Mouse (Mus musculus) embryo, embryonic 11.5 days (tissue): ENCODE results near the gene Afg1l.

Source experiments
- DNase-seq: peaks from one replicate; pipeline ENCODE4 v3.0.0-alpha.2; 2012; ENCODE audit warnings: low read depth, low spot score

The Afg1l gene

GRCm38 (mm10) chr10:42477550-42478340, 620 bp downstream of the Afg1l start:
- DNase-seq, result no peak

GRCm38 (mm10) chr10:42476774-42477475, 1.4 kb downstream of the Afg1l start:
- DNase-seq, result no peak

GRCm38 (mm10) chr10:42474946-42475514, 3.3 kb downstream of the Afg1l start:
- no peak for DNase-seq

DNA sequence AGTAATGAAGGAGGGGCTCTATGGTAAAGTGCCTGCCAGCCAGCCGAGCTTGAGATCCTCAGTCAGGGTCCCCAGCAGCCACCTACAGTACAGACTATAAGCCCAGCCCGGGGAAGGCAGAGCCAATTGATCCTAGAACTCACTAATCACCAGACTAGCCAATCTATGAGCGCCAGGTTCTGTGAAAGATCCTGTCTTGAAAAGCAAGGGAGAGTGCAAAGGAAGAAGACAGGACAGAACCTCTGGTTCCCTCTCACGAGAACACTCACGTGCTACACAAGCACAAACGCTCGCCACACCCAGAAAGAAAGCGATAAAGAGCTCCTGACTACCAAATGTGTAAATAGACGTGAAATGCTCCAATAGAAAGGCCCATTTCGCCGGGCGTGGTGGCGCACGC, 13.6 kb downstream of the Afg1l start:
- no peak for DNase-seq

- no peak for DNase-seq
Measured at GRCm38 (mm10) chr10:42464224-42464623, 14.1 kb downstream of the Afg1l start.

GRCm38 (mm10) chr10:42457557-42458191, 20.7 kb downstream of the Afg1l start:
- DNase-seq, result no peak

DNA sequence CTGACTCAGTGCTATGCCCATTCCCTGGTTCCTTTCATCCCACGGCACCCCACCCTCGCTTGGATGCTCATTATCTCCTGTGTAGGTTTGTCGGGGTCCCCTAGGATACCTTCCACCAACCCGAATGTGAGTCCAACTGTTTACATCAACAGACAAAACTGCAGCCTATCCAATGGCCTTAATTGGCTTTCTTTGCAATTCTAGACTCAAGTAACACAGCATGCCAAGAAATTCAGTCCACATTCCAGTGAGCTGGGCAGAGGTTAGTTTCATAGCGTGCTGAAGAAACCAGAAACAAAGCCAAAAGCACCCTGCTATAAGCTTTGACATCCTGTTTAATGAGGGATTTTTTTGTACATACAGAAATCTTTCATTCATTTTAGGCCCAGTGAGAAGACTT, 22.4 kb downstream of the Afg1l start:
- no peak for DNase-seq

DNA sequence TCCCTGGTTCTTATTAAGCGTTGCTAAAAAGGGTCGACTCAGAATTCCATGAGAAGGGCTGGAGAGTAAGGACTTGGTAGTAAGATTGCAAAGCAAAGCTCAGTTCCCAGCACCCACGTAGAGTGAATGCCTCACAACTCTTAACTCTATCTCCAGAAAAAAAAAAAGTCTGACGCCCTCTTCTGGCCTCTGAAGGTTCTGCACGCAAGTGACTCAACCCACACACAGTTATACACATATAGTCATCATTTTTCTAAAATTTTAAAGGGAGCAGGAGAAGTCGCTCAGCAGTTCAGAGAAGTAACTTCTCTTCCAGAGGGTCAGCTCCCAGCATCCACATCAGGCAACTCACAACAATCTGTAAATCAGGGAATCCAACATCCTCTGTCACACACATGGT, 23.7 kb downstream of the Afg1l start:
- no peak for DNase-seq

- no peak for DNase-seq
Measured at GRCm38 (mm10) chr10:42454266-42454665, 24.1 kb downstream of the Afg1l start.

DNA sequence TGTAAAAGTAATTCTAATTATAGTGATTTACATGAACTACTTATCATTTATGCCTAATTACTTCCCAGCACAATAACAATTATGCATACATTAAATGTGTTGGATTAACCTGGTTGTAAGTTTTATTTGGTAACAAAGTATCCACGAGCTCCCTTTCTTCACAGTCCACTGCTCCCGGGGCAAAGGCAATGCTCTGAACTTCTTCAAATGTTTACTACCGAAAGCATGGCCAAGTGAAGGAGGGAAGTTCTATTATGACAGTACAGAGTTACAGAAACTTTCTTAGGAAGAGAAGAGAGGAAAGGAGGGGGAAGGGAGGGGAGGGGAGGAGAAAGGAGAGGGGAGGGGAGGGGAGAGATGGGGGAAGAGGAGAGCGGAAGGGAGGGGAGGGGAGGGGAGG, 28.7 kb downstream of the Afg1l start:
- DNase-seq, result no peak

GRCm38 (mm10) chr10:42448371-42448770, 30.0 kb downstream of the Afg1l start:
- no peak for DNase-seq

- no peak for DNase-seq
Measured at GRCm38 (mm10) chr10:42446145-42446544, 32.2 kb downstream of the Afg1l start.

DNA sequence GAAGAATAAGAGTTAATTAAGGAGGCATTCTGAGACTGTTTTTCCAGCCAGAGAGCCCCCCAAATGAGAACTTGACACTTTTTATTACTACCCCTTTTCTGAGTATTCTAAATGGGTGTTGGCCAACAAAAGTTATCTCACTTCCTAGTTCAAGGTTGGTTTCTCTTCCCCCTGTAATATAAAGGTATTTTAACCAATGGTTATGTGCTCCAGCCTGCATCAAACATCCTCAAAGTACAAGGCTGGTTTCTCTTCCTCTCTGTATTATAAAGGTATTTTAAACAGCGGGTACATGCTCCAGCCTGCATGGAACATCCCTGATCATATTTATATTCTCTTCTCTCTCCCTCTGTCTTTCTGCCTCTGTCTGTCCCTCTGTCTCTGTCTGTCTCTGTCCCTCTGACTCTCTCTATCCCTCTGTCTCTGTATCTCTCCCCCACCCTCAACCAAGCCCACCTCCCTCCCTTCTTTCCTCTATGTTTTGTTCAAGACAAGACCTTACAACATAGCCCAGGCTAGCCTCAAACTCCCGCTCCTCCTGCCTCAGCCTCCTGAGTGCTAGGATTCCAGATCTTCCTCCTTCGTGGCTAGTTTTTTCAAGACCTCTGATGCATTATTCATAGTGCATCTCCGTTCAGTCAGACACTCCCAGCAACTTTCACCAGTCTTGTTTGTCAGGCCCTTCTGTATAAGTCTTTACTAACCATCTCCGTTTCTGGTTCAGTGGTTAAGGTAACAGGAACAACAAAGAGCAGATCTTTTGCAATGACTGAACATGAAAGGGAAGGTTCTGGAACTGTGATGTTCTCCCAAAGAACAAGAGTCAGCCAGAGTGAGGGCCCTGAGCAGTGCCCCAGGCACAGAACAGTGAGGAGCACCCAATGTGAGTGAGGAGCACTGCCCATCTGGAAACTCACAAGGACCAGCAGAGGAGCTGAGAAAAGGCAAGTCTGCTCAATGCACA, 41.2 kb downstream of the Afg1l start:
- no peak for DNase-seq

DNA sequence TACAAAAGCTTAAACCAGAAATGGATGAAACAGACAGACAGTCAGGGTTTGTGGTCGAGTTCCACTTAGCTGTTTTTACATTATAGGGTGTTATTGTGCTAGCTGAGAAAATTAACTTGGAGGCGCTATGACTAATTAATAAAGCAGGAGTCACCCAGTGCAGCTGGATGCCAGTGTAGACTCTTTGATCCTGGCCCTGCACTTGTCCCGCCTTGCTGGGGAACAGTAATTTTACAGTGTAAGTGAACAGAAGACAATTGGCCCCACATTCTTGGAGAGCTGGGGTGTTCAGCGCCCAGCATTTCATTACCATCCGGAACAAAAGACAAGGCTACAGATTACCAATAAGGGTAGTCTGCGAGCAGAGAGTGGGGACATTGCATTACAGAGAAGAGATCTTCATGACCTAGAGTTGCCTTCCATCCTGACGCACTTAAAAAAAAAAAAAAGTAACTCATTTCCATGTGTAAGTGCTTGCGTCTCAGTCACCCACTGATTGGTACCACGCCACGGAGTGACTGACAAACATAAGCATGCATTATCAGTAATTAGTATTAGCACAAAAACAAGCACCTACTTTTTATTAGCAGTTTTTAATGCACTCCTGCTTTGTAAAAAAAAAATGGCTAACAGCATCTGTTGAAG, 60.7 kb downstream of the Afg1l start:
- no peak for DNase-seq

GRCm38 (mm10) chr10:42415821-42416470, 62.4 kb downstream of the Afg1l start:
- DNase-seq, result no peak

- DNase-seq, result no peak
Measured at GRCm38 (mm10) chr10:42410748-42411537, 67.4 kb downstream of the Afg1l start.

DNA sequence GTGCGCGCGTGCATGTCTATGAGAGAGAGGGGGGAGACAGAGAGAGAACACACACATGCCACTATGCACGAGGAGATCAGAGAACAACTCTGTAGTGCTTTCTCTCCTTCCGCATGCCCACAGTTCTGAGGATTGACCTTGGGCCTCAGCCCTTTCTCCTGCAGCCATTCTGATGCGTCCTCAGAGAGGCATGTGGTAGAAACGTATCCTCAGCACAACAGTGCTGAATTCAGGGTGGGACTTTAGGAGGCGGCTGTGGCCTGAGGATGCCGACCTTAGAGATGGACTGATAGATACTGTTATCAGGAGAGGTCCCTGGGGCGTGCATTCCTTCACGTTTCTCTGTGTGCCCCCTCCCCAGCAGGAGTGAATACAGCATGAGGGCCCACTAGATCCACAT, 87.9 kb downstream of the Afg1l start:
- no peak for DNase-seq

- DNase-seq, result no peak
Measured at GRCm38 (mm10) chr10:42388181-42388580, 90.2 kb downstream of the Afg1l start.

- DNase-seq, result no peak
Measured at GRCm38 (mm10) chr10:42384946-42385644, 93.3 kb downstream of the Afg1l start.
